Mouse (Mus musculus) small intestine, adult 2 months (tissue): ENCODE measurements at regions not wholly inside any gene's neighbourhood (a gene's known extent, or its start where the extent isn't known, plus 50 kb on each side); places are given as distances from the start of the nearest gene placed in this dataset.

ENCODE experiments used
- H3K27ac ChIP-seq: fragments of 200-500 bp; 2 replicates; pipeline ENCODE4 v1.5.1; 2012; ENCODE audit warnings: low read depth, low read length, control low read depth, inconsistent platforms; ENCODE audit not compliant: insufficient read depth
- H3K27me3 ChIP-seq: fragments of 200-500 bp; 2 replicates; pipeline ENCODE4 v1.6.1; 2012; ENCODE audit warnings: mild to moderate bottlenecking, moderate library complexity, low read length, inconsistent platforms; ENCODE audit not compliant: control insufficient read depth, insufficient read depth
- H3K36me3 ChIP-seq: fragments of 200-500 bp; 2 replicates; pipeline ENCODE4 v1.6.1; 2012; ENCODE audit warnings: mild to moderate bottlenecking, low read length, control low read depth, inconsistent platforms; ENCODE audit not compliant: control insufficient read depth, insufficient read depth
- H3K4me1 ChIP-seq: fragments of 200-500 bp; 2 replicates; pipeline ENCODE4 v1.6.1; 2012; ENCODE audit warnings: low read length, inconsistent platforms, mixed read lengths; ENCODE audit not compliant: control insufficient read depth, insufficient read depth, insufficient read length
- H3K4me3 ChIP-seq: fragments of 200-500 bp; 2 replicates; pipeline ENCODE4 v1.5.1; 2012; ENCODE audit warnings: low read depth, mild to moderate bottlenecking, control low read depth, inconsistent platforms, low read length, moderate library complexity
- CTCF ChIP-seq: fragments of 200-500 bp; IDR thresholded peaks from 2 replicates; pipeline ENCODE4 v1.5.1; 2012; ENCODE audit warnings: low read depth, mild to moderate bottlenecking, control low read depth, inconsistent platforms, low read length, moderate library complexity, mixed read lengths; ENCODE audit not compliant: insufficient replicate concordance, insufficient read length; ENCODE audit errors: extremely low read depth
- POLR2A ChIP-seq: fragments of 200-500 bp; IDR thresholded peaks from 2 replicates; pipeline ENCODE4 v1.6.1; 2012; ENCODE audit warnings: low read depth, mild to moderate bottlenecking, control low read depth, inconsistent platforms, low read length, moderate library complexity
- WGBS: fragments of 180-500 bp; shearing (Covaris S2); methylation state at CpG from one replicate; pipeline ENCODE4 v1.1.7; 2018; 5-methylcytosine and 5-hydroxymethylcytosine counted together

DNA sequence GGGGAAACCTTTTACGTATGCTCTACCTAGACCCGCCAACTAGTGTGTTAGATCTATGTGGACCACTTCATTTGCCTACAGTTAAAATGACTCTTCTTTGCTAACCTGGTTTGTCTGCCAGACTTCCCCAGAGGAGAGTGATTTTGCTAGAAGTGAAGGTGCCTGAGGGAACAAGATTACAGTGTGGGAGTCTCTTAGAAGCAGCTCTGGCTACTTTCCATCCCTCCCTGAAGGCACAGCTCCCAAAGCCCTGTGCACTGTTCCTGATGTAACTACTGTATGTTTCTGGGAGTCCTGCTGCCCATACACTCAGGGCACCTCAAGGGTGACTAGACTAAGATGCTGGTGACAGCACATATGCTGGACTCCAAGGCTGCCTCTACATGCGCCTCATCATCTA is 144.5 kb upstream of the Tnp1 start:
- no peak overlapping the region for H3K4me3 ChIP-seq
- WGBS, result 93% methylated on average over 3 of the region's 3 CpGs
- TF ChIP-seq POLR2A, result no peak
- no peaks in the 10 kb centered on the region for H3K36me3 ChIP-seq
- H3K27me3 ChIP-seq, result no peaks in the 10 kb centered on the region
- no peaks in the 10 kb centered on the region; the same call in 1 of the 2 replicates for H3K4me1 ChIP-seq
- no peak overlapping the region for H3K27ac ChIP-seq

DNA sequence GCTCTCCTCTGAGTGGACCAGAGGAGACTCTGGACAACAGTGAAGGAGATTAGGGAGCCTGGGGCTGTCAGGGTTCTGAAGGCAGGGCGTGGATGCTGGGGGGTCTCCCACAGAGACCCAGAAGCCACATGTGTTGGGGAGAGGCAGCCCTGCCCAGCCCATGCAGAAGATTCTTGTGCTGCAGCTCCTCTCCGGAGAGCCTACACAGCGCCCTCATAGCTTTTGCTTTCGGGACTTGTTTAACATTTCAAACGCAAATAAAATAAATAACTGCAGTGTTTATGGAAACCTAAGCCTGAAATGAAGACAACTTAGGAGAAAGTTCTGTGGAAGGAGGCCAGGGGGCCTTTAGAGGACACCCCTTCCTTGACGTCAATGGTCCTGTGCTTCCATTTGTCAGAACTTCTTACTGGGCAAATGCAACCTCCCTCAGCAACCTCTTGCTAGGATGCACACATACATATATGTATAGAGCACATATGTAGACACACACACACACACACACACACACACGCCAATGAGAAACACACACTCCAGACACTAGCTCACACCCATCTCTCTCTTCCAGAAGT is 143.8 kb upstream of the Tnp1 start:
- Histone ChIP-seq H3K27me3 (no peaks in the 10 kb centered on the region), H3K36me3 (no peaks in the 10 kb centered on the region), H3K27ac (peak overlapping the region; percentile 27; the same call in 1 of the 2 replicates), H3K4me1 (no peaks in the 10 kb centered on the region; the same call in 1 of the 2 replicates), H3K4me3 (no peak overlapping the region)
- 69% methylated on average over 7 of the region's 7 CpGs for WGBS
- TF ChIP-seq CTCF, result no peak
- TF ChIP-seq POLR2A, result no peak

DNA sequence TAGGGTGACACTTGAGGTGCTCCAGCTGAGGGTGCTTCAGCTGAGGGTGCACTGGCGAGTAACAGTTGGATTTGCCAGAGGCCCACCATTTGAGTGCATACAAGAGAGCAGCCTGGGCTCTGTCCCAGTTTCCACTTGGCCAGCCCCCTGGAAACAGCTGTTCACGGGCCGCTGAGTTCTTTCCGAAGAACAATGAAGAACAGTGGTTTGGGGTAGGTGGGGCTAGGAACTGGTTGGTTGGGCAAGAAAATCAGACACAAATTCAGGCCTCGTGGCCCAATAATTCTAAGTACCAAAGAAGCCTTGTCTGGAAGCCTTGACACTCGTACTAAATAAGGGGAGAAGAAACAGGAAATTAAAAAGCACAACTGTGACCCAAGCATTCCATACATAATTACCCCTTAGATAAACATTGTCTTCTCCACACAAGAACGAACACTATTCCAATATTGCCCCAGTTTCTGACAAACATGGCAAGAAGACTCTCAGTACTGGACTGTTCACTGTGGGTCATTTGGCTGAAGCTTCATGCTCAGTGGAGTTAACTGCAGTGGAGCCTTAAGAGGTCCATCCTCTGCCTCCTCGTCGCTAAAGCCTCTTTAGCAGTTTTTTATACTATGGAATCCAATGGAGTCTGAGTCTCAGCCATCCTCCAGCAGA is 137.9 kb upstream of the Tnp1 start:
- Histone ChIP-seq H3K27me3 (no peaks in the 10 kb centered on the region), H3K4me1 (no peaks in the 10 kb centered on the region), H3K4me3 (no peak overlapping the region), H3K27ac (no peak overlapping the region), H3K36me3 (no peaks in the 10 kb centered on the region)
- TF ChIP-seq CTCF, result no peak
- TF ChIP-seq POLR2A, result no peak
- WGBS, result 59% methylated on average over 9 of the region's 9 CpGs

- no peak overlapping the region for H3K27ac ChIP-seq
- H3K36me3 ChIP-seq, result no peaks in the 10 kb centered on the region
- TF ChIP-seq CTCF (no peak), POLR2A (no peak)
- H3K4me1 ChIP-seq, result no peaks in the 10 kb centered on the region
- H3K27me3 ChIP-seq, result no peaks in the 10 kb centered on the region
- H3K4me3 ChIP-seq, result no peak overlapping the region
- WGBS, result 77% methylated on average over 4 of the region's 4 CpGs
Measured at GRCm38 (mm10) chr1:73149926-73150325, 134.2 kb upstream of the Tnp1 start.

DNA sequence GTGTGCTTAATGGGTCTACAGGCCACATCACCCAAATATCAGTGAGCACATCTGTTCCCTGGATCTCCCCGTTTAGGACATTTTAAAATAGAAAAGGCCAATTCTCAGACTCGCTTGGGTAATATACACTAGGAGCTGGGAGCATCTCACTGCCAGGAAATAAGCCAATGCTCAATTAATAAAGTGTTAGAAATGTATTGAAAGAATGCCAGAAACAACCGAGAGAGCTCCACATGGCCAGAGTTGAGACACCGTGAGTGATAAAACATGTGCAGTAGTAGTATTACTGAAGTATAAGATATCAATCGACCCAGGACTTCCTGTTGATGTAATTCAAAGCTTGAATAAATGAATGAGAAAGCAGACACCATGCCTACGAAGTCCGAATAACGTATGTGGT is 127.1 kb upstream of the Tnp1 start:
- Histone ChIP-seq H3K36me3 (no peaks in the 10 kb centered on the region), H3K27ac (no peak overlapping the region), H3K4me3 (no peak overlapping the region), H3K4me1 (no peaks in the 10 kb centered on the region), H3K27me3 (no peaks in the 10 kb centered on the region)
- TF ChIP-seq CTCF (no peak), POLR2A (no peak)
- WGBS, result 82% methylated on average over 8 of the region's 8 CpGs

DNA sequence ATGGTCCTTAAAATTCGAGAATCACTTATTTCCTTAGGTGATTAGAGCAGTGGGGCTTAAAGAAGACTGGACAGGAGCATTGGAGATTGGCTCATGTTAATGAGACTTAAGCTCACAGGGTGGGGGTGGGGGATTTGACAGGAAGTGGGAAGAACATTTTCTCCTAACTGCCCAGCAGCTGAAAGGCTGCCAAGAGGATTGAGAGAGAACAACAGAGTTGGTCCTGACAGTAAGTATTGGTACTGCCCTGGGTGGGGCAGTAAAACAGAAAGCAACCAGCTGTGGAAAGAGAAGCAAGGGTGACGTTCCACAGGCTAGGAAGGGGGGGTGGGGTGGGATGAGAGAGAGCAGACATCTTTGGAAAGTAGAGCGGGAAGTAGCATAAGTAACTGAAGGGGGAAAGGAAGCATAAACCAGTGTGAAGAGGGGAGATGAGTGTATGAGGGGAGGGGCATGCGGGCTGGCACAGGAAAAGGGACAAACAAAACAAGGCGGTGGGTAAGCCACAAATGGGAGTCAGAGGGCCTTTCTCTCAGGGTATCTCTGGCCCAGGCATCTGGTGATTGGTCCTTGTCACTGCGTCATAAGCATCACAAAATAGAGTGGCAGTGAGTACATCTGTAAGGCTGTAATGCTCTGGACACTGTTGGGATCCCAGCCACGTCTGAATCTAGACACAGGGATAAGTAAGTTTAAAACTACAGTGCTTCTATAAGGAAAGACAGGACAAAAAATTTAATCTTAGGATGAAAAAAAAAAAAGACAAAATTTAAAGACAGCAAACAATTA is 125.0 kb upstream of the Tnp1 start:
- TF ChIP-seq CTCF (no peak), POLR2A (no peak)

DNA sequence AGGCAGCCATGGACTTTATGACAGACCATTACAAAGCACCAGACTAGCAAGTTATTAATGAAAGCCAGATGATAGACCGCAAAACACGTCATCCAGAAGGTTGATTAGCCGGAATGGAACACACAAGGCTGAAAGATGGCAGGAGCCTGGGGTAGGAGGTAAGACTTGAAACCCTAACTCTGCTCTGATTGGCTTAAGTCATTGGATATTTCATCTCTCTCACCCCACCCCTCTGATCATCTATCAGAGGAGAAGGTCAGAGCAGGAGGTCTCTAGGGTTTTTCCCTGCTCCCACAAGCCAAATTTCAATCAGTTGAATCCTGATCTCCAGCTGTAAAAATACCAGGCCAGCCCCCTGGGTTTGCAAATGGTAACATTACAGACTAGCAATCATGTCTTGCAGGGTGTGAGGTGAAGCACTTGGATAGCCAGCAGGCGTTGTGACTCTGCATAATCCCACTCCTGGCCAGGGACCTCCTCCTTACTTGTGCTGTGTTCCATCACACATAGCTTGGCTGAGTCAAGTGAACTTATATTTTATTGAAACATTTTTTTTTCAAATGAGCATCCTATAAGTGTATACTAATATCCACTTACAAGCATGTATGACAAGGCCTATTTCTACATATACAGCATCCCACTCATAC is 114.6 kb upstream of the Tnp1 start:
- no peaks in the 10 kb centered on the region for H3K27me3 ChIP-seq
- no peaks in the 10 kb centered on the region for H3K4me1 ChIP-seq
- TF ChIP-seq POLR2A (no peak), CTCF (no peak)
- no peak overlapping the region for H3K4me3 ChIP-seq
- H3K27ac ChIP-seq, result no peak overlapping the region
- H3K36me3 ChIP-seq, result no peaks in the 10 kb centered on the region
- 92% methylated on average over 4 of the region's 4 CpGs for WGBS

More for the DNA sequence above, 125.0 kb upstream of the Tnp1 start:
- Histone ChIP-seq H3K27ac (no peak overlapping the region), H3K4me1 (no peaks in the 10 kb centered on the region), H3K36me3 (no peaks in the 10 kb centered on the region), H3K4me3 (no peak overlapping the region), H3K27me3 (no peaks in the 10 kb centered on the region)
- WGBS, result 56% methylated on average over 7 of the region's 7 CpGs
